Mouse (Mus musculus): ENCODE measurements around the gene Fen1. TPM values are rescaled to one million over a fixed set of nuclear protein-coding genes. Genes with fewer than 3 reads are reported as not detected.

The Fen1 gene
- polyA plus RNA-seq, 1 experiment = not detected

- H3K4me1 ChIP-seq (ENCODE audit: control insufficient read depth, insufficient read depth, low read length) = no peaks in the 10 kb centered on the region
- no peak overlapping the region for H3K4me3 ChIP-seq (ENCODE audit: insufficient read depth, low read depth, low read length)
- TF ChIP-seq CTCF (IDR thresholded peaks at IDR 0.05; ENCODE audit: insufficient read depth, low read depth, low read length) (no peak), POLR2A (IDR thresholded peaks at IDR 0.05; ENCODE audit: insufficient read depth, low read depth, low read length) (no peak)
- H3K27ac ChIP-seq (ENCODE audit: insufficient read depth, low read depth, low read length) = no peak overlapping the region
- 57% methylated on average over 8 of the region's 8 CpGs for WGBS
These were observed 18.7 kb upstream of the Fen1 start for GRCm38 (mm10) chr19:10222656-10223055.

- 71% methylated on average over 4 of the region's 4 CpGs for WGBS
- no peak for TF ChIP-seq CTCF (IDR thresholded peaks at IDR 0.05; ENCODE audit: insufficient read depth, low read depth, low read length)
- TF ChIP-seq POLR2A (IDR thresholded peaks at IDR 0.05; ENCODE audit: insufficient read depth, low read depth, low read length) = no peak
- no peaks in the 10 kb centered on the region for H3K4me1 ChIP-seq (ENCODE audit: control insufficient read depth, insufficient read depth, low read length)
- H3K27ac ChIP-seq (ENCODE audit: insufficient read depth, low read depth, low read length) = no peak overlapping the region
- no peak overlapping the region for H3K4me3 ChIP-seq (ENCODE audit: insufficient read depth, low read depth, low read length)
These were observed 17.6 kb upstream of the Fen1 start for GRCm38 (mm10) chr19:10221585-10221984.

DNA sequence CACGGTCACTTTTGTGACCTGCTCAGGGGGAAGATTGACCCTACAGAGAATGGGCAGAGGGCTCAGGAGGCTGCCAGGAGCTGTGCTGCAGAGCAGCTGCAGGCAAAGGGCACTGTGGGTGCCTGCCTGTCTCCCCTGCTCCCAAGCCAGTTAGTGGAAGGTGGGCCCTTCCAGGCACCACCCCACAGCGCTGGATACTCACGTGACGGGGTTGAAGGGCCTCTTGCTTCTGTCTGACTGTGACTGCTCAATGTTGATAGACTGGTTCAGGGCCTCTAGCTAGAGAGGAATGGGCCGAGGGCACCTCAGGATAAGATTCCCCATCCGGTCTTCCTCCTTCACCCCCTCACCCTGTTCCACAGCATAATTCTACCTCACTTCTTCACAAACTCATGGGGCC is 15.6 kb upstream of the Fen1 start:
- WGBS = 77% methylated on average over 6 of the region's 6 CpGs
- TF ChIP-seq CTCF (IDR thresholded peaks at IDR 0.05; ENCODE audit: insufficient read depth, low read depth, low read length) = no peak
- no peak for TF ChIP-seq POLR2A (IDR thresholded peaks at IDR 0.05; ENCODE audit: insufficient read depth, low read depth, low read length)
- Histone ChIP-seq H3K4me3 (ENCODE audit: insufficient read depth, low read depth, low read length) (no peak overlapping the region), H3K27ac (ENCODE audit: insufficient read depth, low read depth, low read length) (no peak overlapping the region), H3K4me1 (ENCODE audit: control insufficient read depth, insufficient read depth, low read length) (no peaks in the 10 kb centered on the region)

DNA sequence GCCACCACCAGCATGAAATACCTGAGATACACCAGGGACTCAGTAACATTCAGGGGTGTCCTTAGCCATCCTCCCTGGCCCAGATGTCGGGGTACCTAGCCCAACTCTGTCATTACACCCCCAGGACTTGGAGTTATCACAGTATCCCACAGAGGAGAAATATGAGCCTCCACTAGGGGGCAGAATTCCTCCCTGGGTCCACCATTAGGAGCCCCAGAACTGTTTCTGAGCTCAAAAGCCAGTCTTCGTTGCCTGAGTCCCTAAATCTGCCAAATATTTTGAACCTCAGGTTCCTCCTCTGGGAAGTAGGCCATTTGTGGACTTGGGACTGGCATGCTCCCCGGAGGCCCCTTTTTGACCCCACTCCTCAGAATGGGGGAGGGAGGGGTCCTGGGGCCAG is 15.1 kb upstream of the Fen1 start:
- no peaks in the 10 kb centered on the region for H3K4me1 ChIP-seq (ENCODE audit: control insufficient read depth, insufficient read depth, low read length)
- WGBS = 35% methylated on average over 3 of the region's 3 CpGs

DNA sequence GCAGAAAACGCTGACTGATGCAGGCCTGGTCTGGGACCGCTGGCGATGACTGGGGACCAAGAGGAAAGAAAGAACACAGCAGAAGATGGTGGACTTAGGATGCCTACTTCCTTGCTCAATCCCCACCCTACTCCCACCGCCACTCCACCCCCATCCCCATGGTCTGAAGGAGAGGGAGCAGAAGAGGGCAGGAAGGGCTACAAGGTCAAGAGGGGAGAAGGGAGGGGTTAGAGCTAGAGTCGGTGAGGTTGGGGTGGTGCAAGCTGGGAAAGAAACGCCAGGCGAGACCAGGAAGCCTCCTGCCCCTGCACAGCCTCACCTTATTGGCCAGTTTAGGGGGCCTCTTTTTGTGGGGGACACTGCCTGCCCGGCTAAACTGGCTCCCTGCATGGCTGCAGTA is 12.1 kb upstream of the Fen1 start:
- Histone ChIP-seq H3K4me1 (ENCODE audit: control insufficient read depth, insufficient read depth, low read length) (no peaks in the 10 kb centered on the region), H3K4me3 (ENCODE audit: insufficient read depth, low read depth, low read length) (no peak overlapping the region), H3K27ac (ENCODE audit: insufficient read depth, low read depth, low read length) (no peak overlapping the region)
- TF ChIP-seq CTCF (IDR thresholded peaks at IDR 0.05; ENCODE audit: insufficient read depth, low read depth, low read length) (no peak), POLR2A (IDR thresholded peaks at IDR 0.05; ENCODE audit: insufficient read depth, low read depth, low read length) (no peak)
- whole genome bisulfite sequencing = 89% methylated on average over 8 of the region's 8 CpGs

More for the DNA sequence above, 15.1 kb upstream of the Fen1 start:
- H3K4me3 ChIP-seq (ENCODE audit: insufficient read depth, low read depth, low read length) = no peak overlapping the region
- no peak overlapping the region for H3K27ac ChIP-seq (ENCODE audit: insufficient read depth, low read depth, low read length)
- no peak for TF ChIP-seq POLR2A (IDR thresholded peaks at IDR 0.05; ENCODE audit: insufficient read depth, low read depth, low read length)
- no peak for TF ChIP-seq CTCF (IDR thresholded peaks at IDR 0.05; ENCODE audit: insufficient read depth, low read depth, low read length)

GRCm38 (mm10) chr19:10213796-10214471 is 10.0 kb upstream of the Fen1 start:
- 86% methylated on average over 10 of the region's 10 CpGs for WGBS
- Histone ChIP-seq H3K27ac (ENCODE audit: insufficient read depth, low read depth, low read length) (no peak overlapping the region), H3K4me3 (ENCODE audit: insufficient read depth, low read depth, low read length) (no peak overlapping the region), H3K4me1 (ENCODE audit: control insufficient read depth, insufficient read depth, low read length) (no peaks in the 10 kb centered on the region)
- TF ChIP-seq POLR2A (IDR thresholded peaks at IDR 0.05; ENCODE audit: insufficient read depth, low read depth, low read length) (no peak), CTCF (IDR thresholded peaks at IDR 0.05; ENCODE audit: insufficient read depth, low read depth, low read length) (no peak)

- Histone ChIP-seq H3K4me3 (ENCODE audit: insufficient read depth, low read depth, low read length) (no peak overlapping the region), H3K4me1 (ENCODE audit: control insufficient read depth, insufficient read depth, low read length) (no peaks in the 10 kb centered on the region), H3K27ac (ENCODE audit: insufficient read depth, low read depth, low read length) (no peak overlapping the region)
- WGBS = 84% methylated on average over 4 of the region's 4 CpGs
- TF ChIP-seq POLR2A (IDR thresholded peaks at IDR 0.05; ENCODE audit: insufficient read depth, low read depth, low read length) = no peak
- no peak for TF ChIP-seq CTCF (IDR thresholded peaks at IDR 0.05; ENCODE audit: insufficient read depth, low read depth, low read length)
These were observed 6.9 kb upstream of the Fen1 start for GRCm38 (mm10) chr19:10210885-10211284.

DNA sequence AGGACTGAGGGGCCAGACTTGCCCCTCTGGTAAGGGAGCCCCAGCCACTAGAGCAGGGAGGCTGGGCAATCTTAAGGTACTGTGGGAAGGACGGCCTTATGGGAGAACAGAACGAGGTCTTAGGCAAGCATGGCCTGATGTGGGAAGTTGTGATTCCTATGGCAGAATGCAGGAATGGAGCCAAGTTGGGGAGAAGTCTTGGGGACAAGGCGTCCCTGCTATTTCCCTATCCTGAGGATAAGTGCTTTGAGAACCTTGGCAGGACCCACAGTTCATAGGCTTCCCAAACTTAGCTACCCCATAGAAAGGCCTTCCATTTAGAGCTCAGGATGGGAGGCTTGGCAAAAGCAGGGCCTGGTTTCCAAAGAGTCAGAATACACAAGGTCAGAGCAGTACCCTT is 4.9 kb upstream of the Fen1 start:
- 91% methylated on average over 3 of the region's 3 CpGs for WGBS
- Histone ChIP-seq H3K4me3 (ENCODE audit: insufficient read depth, low read depth, low read length) (no peak overlapping the region), H3K27ac (ENCODE audit: insufficient read depth, low read depth, low read length) (no peak overlapping the region)

GRCm38 (mm10) chr19:10205051-10205450 is 1.1 kb upstream of the Fen1 start:
- Histone ChIP-seq H3K4me3 (ENCODE audit: insufficient read depth, low read depth, low read length) (no peak overlapping the region), H3K4me1 (ENCODE audit: control insufficient read depth, insufficient read depth, low read length) (no peaks in the 10 kb centered on the region), H3K27ac (ENCODE audit: insufficient read depth, low read depth, low read length) (no peak overlapping the region)
- TF ChIP-seq POLR2A (IDR thresholded peaks at IDR 0.05; ENCODE audit: insufficient read depth, low read depth, low read length) (no peak), CTCF (IDR thresholded peaks at IDR 0.05; ENCODE audit: insufficient read depth, low read depth, low read length) (no peak)
- 55% methylated on average over 6 of the region's 6 CpGs for WGBS

More for the DNA sequence above, 4.9 kb upstream of the Fen1 start:
- H3K4me1 ChIP-seq (ENCODE audit: control insufficient read depth, insufficient read depth, low read length) = no peaks in the 10 kb centered on the region
- TF ChIP-seq POLR2A (IDR thresholded peaks at IDR 0.05; ENCODE audit: insufficient read depth, low read depth, low read length) = no peak
- TF ChIP-seq CTCF (IDR thresholded peaks at IDR 0.05; ENCODE audit: insufficient read depth, low read depth, low read length) = no peak

All from olfactory bulb, adult 2 months (tissue).